Mouse (Mus musculus): ENCODE measurements around the gene 4931406P16Rik. TPM values are rescaled to one million over a fixed set of nuclear protein-coding genes. Genes with fewer than 3 reads are reported as not detected.

The 4931406P16Rik gene
- polyA plus RNA-seq, 1 experiment = 31.9 TPM

- H3K36me3 ChIP-seq (ENCODE audit: control insufficient read depth, insufficient read depth, low read length) = peaks cover 45% of the 10 kb centered on the region
- H3K27ac ChIP-seq (ENCODE audit: control insufficient read depth, insufficient read depth, low read length) = no peak overlapping the region
- TF ChIP-seq POLR2A (IDR thresholded peaks at IDR 0.05; ENCODE audit: control insufficient read depth, extremely low read depth, insufficient read depth, low read length, poor library complexity) (no peak), CTCF (IDR thresholded peaks at IDR 0.05; ENCODE audit: borderline replicate concordance, control insufficient read depth, extremely low read depth, insufficient read depth, low read length, poor library complexity) (no peak)
- no peaks in the 10 kb centered on the region for H3K27me3 ChIP-seq (ENCODE audit: control insufficient read depth, insufficient read depth, low read length)
- no peak for DNase-seq
- WGBS = 93% methylated on average over 8 of the region's 8 CpGs
- H3K4me1 ChIP-seq (replicated peaks; ENCODE audit: control insufficient read depth, insufficient read depth, low read length) = peaks cover 18% of the 10 kb centered on the region
- H3K4me3 ChIP-seq (ENCODE audit: control insufficient read depth, insufficient read depth, low read length) = no peak overlapping the region
These were observed 87.3 kb downstream of the 4931406P16Rik start for GRCm38 (mm10) chr7:34226086-34226485.

GRCm38 (mm10) chr7:34224308-34224707, 89.0 kb downstream of the 4931406P16Rik start:
- 96% methylated on average over 6 of the region's 6 CpGs for WGBS
- peaks cover 53% of the 10 kb centered on the region for H3K36me3 ChIP-seq (ENCODE audit: control insufficient read depth, insufficient read depth, low read length)
- H3K27me3 ChIP-seq (ENCODE audit: control insufficient read depth, insufficient read depth, low read length) = no peaks in the 10 kb centered on the region
- H3K4me1 ChIP-seq (replicated peaks; ENCODE audit: control insufficient read depth, insufficient read depth, low read length) = peaks cover 16% of the 10 kb centered on the region
- H3K4me3 ChIP-seq (ENCODE audit: control insufficient read depth, insufficient read depth, low read length) = no peak overlapping the region
- TF ChIP-seq CTCF (IDR thresholded peaks at IDR 0.05; ENCODE audit: borderline replicate concordance, control insufficient read depth, extremely low read depth, insufficient read depth, low read length, poor library complexity) = no peak
- TF ChIP-seq POLR2A (IDR thresholded peaks at IDR 0.05; ENCODE audit: control insufficient read depth, extremely low read depth, insufficient read depth, low read length, poor library complexity) = no peak
- H3K27ac ChIP-seq (ENCODE audit: control insufficient read depth, insufficient read depth, low read length) = no peak overlapping the region
- DNase-seq = no peak

- no peak for TF ChIP-seq CTCF (IDR thresholded peaks at IDR 0.05; ENCODE audit: borderline replicate concordance, control insufficient read depth, extremely low read depth, insufficient read depth, low read length, poor library complexity)
- no peak for TF ChIP-seq POLR2A (IDR thresholded peaks at IDR 0.05; ENCODE audit: control insufficient read depth, extremely low read depth, insufficient read depth, low read length, poor library complexity)
- no peaks in the 10 kb centered on the region for H3K27me3 ChIP-seq (ENCODE audit: control insufficient read depth, insufficient read depth, low read length)
- peaks cover 64% of the 10 kb centered on the region for H3K36me3 ChIP-seq (ENCODE audit: control insufficient read depth, insufficient read depth, low read length)
- no peak for DNase-seq
- 98% methylated on average over 10 of the region's 10 CpGs for WGBS
- no peak overlapping the region for H3K4me3 ChIP-seq (ENCODE audit: control insufficient read depth, insufficient read depth, low read length)
- H3K27ac ChIP-seq (ENCODE audit: control insufficient read depth, insufficient read depth, low read length) = no peak overlapping the region
- H3K4me1 ChIP-seq (replicated peaks; ENCODE audit: control insufficient read depth, insufficient read depth, low read length) = no peaks in the 10 kb centered on the region
These were observed 91.0 kb downstream of the 4931406P16Rik start for GRCm38 (mm10) chr7:34222340-34222739.

GRCm38 (mm10) chr7:34221594-34222250, 91.6 kb downstream of the 4931406P16Rik start:
- TF ChIP-seq CTCF (IDR thresholded peaks at IDR 0.05; ENCODE audit: borderline replicate concordance, control insufficient read depth, extremely low read depth, insufficient read depth, low read length, poor library complexity) = no peak
- TF ChIP-seq POLR2A (IDR thresholded peaks at IDR 0.05; ENCODE audit: control insufficient read depth, extremely low read depth, insufficient read depth, low read length, poor library complexity) = no peak
- H3K27me3 ChIP-seq (ENCODE audit: control insufficient read depth, insufficient read depth, low read length) = no peaks in the 10 kb centered on the region
- no peak overlapping the region for H3K27ac ChIP-seq (ENCODE audit: control insufficient read depth, insufficient read depth, low read length)
- no peaks in the 10 kb centered on the region for H3K4me1 ChIP-seq (replicated peaks; ENCODE audit: control insufficient read depth, insufficient read depth, low read length)
- DNase-seq = no peak
- no peak overlapping the region for H3K4me3 ChIP-seq (ENCODE audit: control insufficient read depth, insufficient read depth, low read length)
- 98% methylated on average over 9 of the region's 9 CpGs for WGBS
- H3K36me3 ChIP-seq (ENCODE audit: control insufficient read depth, insufficient read depth, low read length) = peaks cover 64% of the 10 kb centered on the region

- WGBS = 78% methylated on average over 1 of the region's 1 CpGs
- no peak for TF ChIP-seq POLR2A (IDR thresholded peaks at IDR 0.05; ENCODE audit: control insufficient read depth, extremely low read depth, insufficient read depth, low read length, poor library complexity)
- TF ChIP-seq CTCF (IDR thresholded peaks at IDR 0.05; ENCODE audit: borderline replicate concordance, control insufficient read depth, extremely low read depth, insufficient read depth, low read length, poor library complexity) = no peak
- Histone ChIP-seq H3K27me3 (ENCODE audit: control insufficient read depth, insufficient read depth, low read length) (no peaks in the 10 kb centered on the region), H3K4me1 (replicated peaks; ENCODE audit: control insufficient read depth, insufficient read depth, low read length) (peaks cover 13% of the 10 kb centered on the region; the same call in 1 of the 2 replicates), H3K4me3 (ENCODE audit: control insufficient read depth, insufficient read depth, low read length) (no peak overlapping the region), H3K36me3 (ENCODE audit: control insufficient read depth, insufficient read depth, low read length) (peaks cover 58% of the 10 kb centered on the region), H3K27ac (ENCODE audit: control insufficient read depth, insufficient read depth, low read length) (no peak overlapping the region)
- no peak for DNase-seq
These were observed 94.9 kb downstream of the 4931406P16Rik start for GRCm38 (mm10) chr7:34218496-34218895.

- 98% methylated on average over 10 of the region's 10 CpGs for WGBS
These were observed 96.9 kb downstream of the 4931406P16Rik start for GRCm38 (mm10) chr7:34216474-34216873.

More at GRCm38 (mm10) chr7:34216474-34216873, 96.9 kb downstream of the 4931406P16Rik start:
- Histone ChIP-seq H3K27ac (ENCODE audit: control insufficient read depth, insufficient read depth, low read length) (no peak overlapping the region), H3K4me1 (replicated peaks; ENCODE audit: control insufficient read depth, insufficient read depth, low read length) (peaks cover 13% of the 10 kb centered on the region; the same call in 1 of the 2 replicates), H3K4me3 (ENCODE audit: control insufficient read depth, insufficient read depth, low read length) (no peak overlapping the region), H3K27me3 (ENCODE audit: control insufficient read depth, insufficient read depth, low read length) (no peaks in the 10 kb centered on the region), H3K36me3 (ENCODE audit: control insufficient read depth, insufficient read depth, low read length) (peaks cover 57% of the 10 kb centered on the region)
- no peak for DNase-seq
- TF ChIP-seq CTCF (IDR thresholded peaks at IDR 0.05; ENCODE audit: borderline replicate concordance, control insufficient read depth, extremely low read depth, insufficient read depth, low read length, poor library complexity) = no peak
- no peak for TF ChIP-seq POLR2A (IDR thresholded peaks at IDR 0.05; ENCODE audit: control insufficient read depth, extremely low read depth, insufficient read depth, low read length, poor library complexity)

Measured in thymus, adult 2 months (tissue).